Mouse (Mus musculus) CH12.LX (cell line): ENCODE results near the gene Abcb1b. TPM values are rescaled to one million over a fixed set of nuclear protein-coding genes. Genes with fewer than 3 reads are reported as not detected.
A peak's percentile ranks its signal among the peaks of the same experiment; 100 is the strongest.

ENCODE experiments used
- DNase-seq: peaks from one replicate; pipeline ENCODE4 v3.0.0-alpha.2; 2013; ENCODE audit errors: extremely low read depth
- H3K27ac ChIP-seq: 2 replicates; pipeline ENCODE4 v1.5.1; 2012; ENCODE audit warnings: low read depth, mild to moderate bottlenecking, control low read depth, moderate library complexity; ENCODE audit not compliant: insufficient read depth
- H3K27me3 ChIP-seq: replicated peaks from 2 replicates; pipeline ENCODE3; 2012; ENCODE audit warnings: inconsistent platforms
- H3K36me3 ChIP-seq, 2 experiments: replicated peaks in 1 of 2; 2 replicates each; pipeline versions ENCODE3 to v1.6.1; 2012; ENCODE audit warnings: inconsistent platforms in 1 of 2, low read length in 1 of 2, mild to moderate bottlenecking in 1 of 2, mixed read lengths in 1 of 2, moderate library complexity in 1 of 2; ENCODE audit not compliant: control insufficient read depth in 1 of 2, insufficient read depth in 1 of 2
- H3K4me1 ChIP-seq, 2 experiments: 2 replicates each; pipeline ENCODE4 v1.6.1; 2012; ENCODE audit warnings: inconsistent platforms in 1 of 2, moderate library complexity in 1 of 2; ENCODE audit not compliant: insufficient read depth in 2 of 2, control insufficient read depth in 1 of 2
- H3K4me2 ChIP-seq: 2 replicates; pipeline ENCODE4 v1.6.1; 2012; ENCODE audit warnings: low read depth, mild to moderate bottlenecking, control low read depth; ENCODE audit not compliant: poor library complexity, insufficient read depth, severe bottlenecking
- H3K4me3 ChIP-seq, 3 experiments: fragments of 150-350 bp in 1 of 3; sonication (generic) in 1 of 3; replicated peaks in 1 of 3; 2 replicates each; pipeline versions ENCODE3 to v1.5.1; 2011 to 2012; ENCODE audit warnings: low read depth in 2 of 3, low read length in 2 of 3, mild to moderate bottlenecking in 2 of 3, moderate library complexity in 2 of 3, control low read depth in 1 of 3, improper control_type of control experiment in 1 of 3, inconsistent platforms in 1 of 3, mixed read lengths in 1 of 3; ENCODE audit not compliant: poor library complexity in 1 of 3
- H3K79me2 ChIP-seq: replicated peaks from 2 replicates; pipeline ENCODE4 v1.6.1; 2012; ENCODE audit warnings: mild to moderate bottlenecking, moderate library complexity; ENCODE audit not compliant: control insufficient read depth, poor library complexity, insufficient read depth, severe bottlenecking; ENCODE audit errors: extremely low read depth
- H3K9ac ChIP-seq: 2 replicates; pipeline ENCODE4 v1.6.1; 2012; ENCODE audit warnings: low read depth, mild to moderate bottlenecking, control low read depth, moderate library complexity; ENCODE audit not compliant: insufficient read depth
- H3K9me3 ChIP-seq: replicated peaks from 2 replicates; pipeline ENCODE3; 2012; ENCODE audit warnings: low read length, inconsistent platforms, mixed read lengths
- BHLHE40 ChIP-seq: IDR thresholded peaks from 2 replicates; pipeline ENCODE4 v1.6.1; 2011; ENCODE audit warnings: mild to moderate bottlenecking, low read depth, low read length, improper control_type of control experiment
- CTCF ChIP-seq, 2 experiments: IDR thresholded peaks in 1 of 2; conservative IDR thresholded peaks in 1 of 2; 2 replicates each; pipeline ENCODE4 v1.5.1; 2011 to 2012; ENCODE audit warnings: low read depth in 2 of 2, low read length in 2 of 2, improper control_type of control experiment in 1 of 2, inconsistent platforms in 1 of 2, mild to moderate bottlenecking in 1 of 2, moderate library complexity in 1 of 2
- E2F4 ChIP-seq: IDR thresholded peaks from 2 replicates; pipeline ENCODE4 v1.6.1; 2011; ENCODE audit warnings: low read depth, low read length, improper control_type of control experiment; ENCODE audit not compliant: insufficient replicate concordance
- ELF1 ChIP-seq: IDR thresholded peaks from 2 replicates; pipeline ENCODE4 v1.6.1; 2014; ENCODE audit warnings: low read depth, mild to moderate bottlenecking, inconsistent platforms, low read length, improper control_type of control experiment
- EP300 ChIP-seq: IDR thresholded peaks from 2 replicates; pipeline ENCODE4 v1.6.1; 2011; ENCODE audit warnings: low read length, improper control_type of control experiment
- GABPA ChIP-seq: IDR thresholded peaks from 2 replicates; pipeline ENCODE4 v1.6.1; 2012; ENCODE audit warnings: low read depth, low read length, improper control_type of control experiment, inconsistent platforms; ENCODE audit not compliant: insufficient replicate concordance
- IRF4 ChIP-seq: IDR thresholded peaks from 2 replicates; pipeline ENCODE4 v1.6.1; 2014; ENCODE audit warnings: low read depth, mild to moderate bottlenecking, inconsistent platforms, low read length, improper control_type of control experiment
- MAFK ChIP-seq: IDR thresholded peaks from 2 replicates; pipeline ENCODE4 v1.6.1; 2011; ENCODE audit warnings: low read length, improper control_type of control experiment; ENCODE audit not compliant: insufficient replicate concordance
- MXI1 ChIP-seq: IDR thresholded peaks from 2 replicates; pipeline ENCODE4 v1.6.1; 2011; ENCODE audit warnings: mild to moderate bottlenecking, low read depth, low read length, improper control_type of control experiment
- NELFE ChIP-seq: IDR thresholded peaks from 2 replicates; pipeline ENCODE4 v1.6.1; 2011; ENCODE audit warnings: low read depth, low read length, improper control_type of control experiment
- PAX5 ChIP-seq: IDR thresholded peaks from 2 replicates; pipeline ENCODE4 v1.6.1; 2012; ENCODE audit warnings: low read length, inconsistent platforms, mixed read lengths
- RAD21 ChIP-seq: IDR thresholded peaks from 2 replicates; pipeline ENCODE4 v1.6.1; 2011; ENCODE audit warnings: low read depth, mild to moderate bottlenecking, low read length, improper control_type of control experiment, moderate library complexity
- RCOR1 ChIP-seq: conservative IDR thresholded peaks from 2 replicates; pipeline ENCODE4 v1.6.1; 2012; ENCODE audit warnings: low read depth, mild to moderate bottlenecking, inconsistent platforms, low read length, improper control_type of control experiment
- SIN3A ChIP-seq: IDR thresholded peaks from 2 replicates; pipeline ENCODE4 v1.6.1; 2012; ENCODE audit warnings: low read length, improper control_type of control experiment, inconsistent platforms
- TBP ChIP-seq: conservative IDR thresholded peaks from 2 replicates; pipeline ENCODE4 v1.6.1; 2011; ENCODE audit warnings: low read depth, low read length, improper control_type of control experiment
- TCF12 ChIP-seq: IDR thresholded peaks from 2 replicates; pipeline ENCODE4 v1.6.1; 2014; ENCODE audit warnings: low read depth, mild to moderate bottlenecking, inconsistent platforms, low read length, improper control_type of control experiment
- UBTF ChIP-seq: IDR thresholded peaks from 2 replicates; pipeline ENCODE4 v1.6.1; 2012; ENCODE audit warnings: low read depth, mild to moderate bottlenecking, inconsistent platforms, low read length, improper control_type of control experiment, moderate library complexity
- USF2 ChIP-seq: conservative IDR thresholded peaks from 2 replicates; pipeline ENCODE4 v1.6.1; 2011; ENCODE audit warnings: low read depth, low read length, improper control_type of control experiment
- ZNF384 ChIP-seq: IDR thresholded peaks from 2 replicates; pipeline ENCODE4 v1.6.1; 2012; ENCODE audit warnings: low read depth, low read length, improper control_type of control experiment, inconsistent platforms
- dilution Hi-C: fragments of 300-500 bp; cut with MboI; formaldehyde crosslinking; loops from 2 replicates; pipeline ENCODE4 v1.14.3; 2020; ENCODE audit warnings: low sequenced_read_pairs; ENCODE audit not compliant: extremely low pct_unique_long_range_greater_than_20kb, extremely low pct_ligation_motif_present
- in situ Hi-C: fragments of 300-500 bp; cut with MboI; formaldehyde crosslinking; loops from 3 replicates; pipeline ENCODE4 v1.14.3; 2019; ENCODE audit warnings: low sequenced_read_pairs, low pct_ligation_motif_present, low pct_unique_long_range_greater_than_20kb, mixed read lengths
- polyA plus RNA-seq: library from polyadenylated mRNA; unstranded; fragments of >175 nt; gene quantifications from 2 replicates; pipeline ENCODE4 v1.2.1, GENCODE M21; 2012; ENCODE audit warnings: low read depth; ENCODE audit not compliant: insufficient read length
- total RNA-seq, 2 experiments: library from RNA; depleted of rRNA; stranded (reverse); fragments of 300-350 nt in 1 of 2; fragments of >200 nt in 1 of 2; gene quantifications; 2 replicates each; pipeline ENCODE4 v1.2.3; 2012 to 2014

Gene Abcb1b
- total and polyA plus RNA-seq, 3 experiments: 1.2 to 14.2 (median 1.8) TPM

DNA sequence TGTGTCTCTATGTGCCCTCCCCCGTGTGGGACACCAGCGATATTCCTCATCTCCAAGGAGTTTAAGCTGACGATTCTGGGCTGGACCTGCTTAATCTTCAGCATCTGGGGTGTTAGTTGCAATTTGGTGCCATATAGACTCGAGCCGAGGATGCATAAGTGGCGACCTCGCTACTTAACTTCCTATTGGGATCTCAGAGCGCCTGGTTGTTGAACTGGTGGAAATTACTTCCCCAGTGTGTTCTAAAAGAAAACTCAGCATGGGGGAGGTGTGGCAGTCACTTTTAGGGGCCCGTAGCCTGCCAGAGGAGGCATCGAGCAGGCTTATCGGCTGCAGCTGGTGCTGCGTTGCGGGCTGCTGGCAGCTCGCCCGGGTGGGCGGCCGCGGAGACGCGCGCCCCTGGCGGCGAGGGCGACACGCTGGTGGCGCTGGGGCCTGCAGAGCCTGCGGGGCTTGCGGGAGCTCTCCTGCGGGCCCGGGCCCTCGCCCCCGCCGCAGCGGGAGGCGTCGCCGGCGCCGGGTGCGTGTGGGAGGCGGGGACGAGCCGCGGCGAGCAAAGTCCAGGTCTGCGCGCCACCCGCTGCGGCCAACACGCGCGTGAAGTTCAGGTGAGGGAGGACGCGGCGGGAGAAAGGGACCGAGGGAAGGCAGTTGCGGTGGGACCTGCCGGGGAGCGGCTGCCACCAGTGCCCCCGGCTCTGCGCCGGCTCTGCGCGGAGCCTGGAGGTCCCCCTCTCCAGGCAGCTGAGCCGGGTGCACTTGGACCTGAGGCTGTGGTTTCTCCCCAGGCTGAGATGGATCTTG lies 95.6 kb downstream of the Abcb1b start, which contains the start of gene Abcb4:
Abcb4 (plus strand) TSS at position 418 of the 804 bp plus-strand sequence.
- H3K36me3 ChIP-seq: no peaks in the 10 kb centered on the region
- dilution Hi-C loops: no loop called here
- H3K4me1 ChIP-seq: peaks cover 0 to 12% of the 10 kb centered on the region in 2 experiments; a peak in 1 of 4 replicates
- peak within 1 kb of the TSS in 2 of 3 experiments; percentile 44 to 52 for H3K4me3 ChIP-seq
- TF ChIP-seq TCF12 (0 out of 2 replicates have a peak, but pooled peaks have one; percentile 6), CTCF (conservative IDR thresholded peaks at IDR 0.05 in 1 of 2, IDR thresholded peaks at IDR 0.05 in 1 of 2; ENCODE audit: low read depth in 2 of 2, low read length in 2 of 2) (peak in 1 of 2 experiments; percentile 43; a peak in 2 of 4 replicates), ZNF384 (no peak)
- no peak for DNase-seq
- no peaks in the 10 kb centered on the region for H3K9me3 ChIP-seq
- no peaks in the 10 kb centered on the region for H3K79me2 ChIP-seq
- no peaks in the 10 kb centered on the region for H3K27me3 ChIP-seq
- H3K9ac ChIP-seq: no peak within 1 kb of the TSS; the same call in 1 of the 2 replicates
- no peak within 1 kb of the TSS for H3K27ac ChIP-seq
- in situ Hi-C loops: no loop called here
- H3K4me2 ChIP-seq: peak within 1 kb of the TSS; percentile 50

DNA sequence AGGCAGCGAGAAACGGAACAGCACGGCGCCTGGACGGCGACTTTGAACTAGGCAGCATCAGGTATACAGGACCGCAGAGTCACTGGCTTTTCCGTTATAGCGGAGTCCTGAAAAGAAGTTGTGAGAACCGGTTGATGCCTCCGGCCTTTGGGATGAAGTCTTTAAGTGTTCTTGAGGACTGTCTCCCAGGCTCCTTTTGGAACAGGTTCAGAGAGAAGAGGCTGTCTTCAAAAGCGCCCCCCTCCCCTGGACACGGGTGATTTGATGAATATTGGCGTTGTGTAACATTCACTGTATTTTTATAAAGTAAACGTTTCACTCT lies 96.1 kb downstream of the Abcb1b start:
- dilution Hi-C loops: no loop called here
- peak overlapping the region; percentile 50 for H3K4me2 ChIP-seq
- TF ChIP-seq E2F4 (no peak), USF2 (no peak), TBP (no peak), RAD21 (no peak), TCF12 (no peak), MAFK (no peak)
- H3K27ac ChIP-seq: no peak overlapping the region
- no peaks in the 10 kb centered on the region for H3K9me3 ChIP-seq
- no peak for DNase-seq
- peak overlapping the region in 2 of 3 experiments; percentile 44 to 52 for H3K4me3 ChIP-seq
- no peak overlapping the region for H3K9ac ChIP-seq
- H3K36me3 ChIP-seq: no peaks in the 10 kb centered on the region
- in situ Hi-C loops: no loop called here
- H3K4me1 ChIP-seq: peaks cover 0 to 12% of the 10 kb centered on the region in 2 experiments; a peak in 1 of 4 replicates
- no peaks in the 10 kb centered on the region for H3K27me3 ChIP-seq
- no peaks in the 10 kb centered on the region for H3K79me2 ChIP-seq

DNA sequence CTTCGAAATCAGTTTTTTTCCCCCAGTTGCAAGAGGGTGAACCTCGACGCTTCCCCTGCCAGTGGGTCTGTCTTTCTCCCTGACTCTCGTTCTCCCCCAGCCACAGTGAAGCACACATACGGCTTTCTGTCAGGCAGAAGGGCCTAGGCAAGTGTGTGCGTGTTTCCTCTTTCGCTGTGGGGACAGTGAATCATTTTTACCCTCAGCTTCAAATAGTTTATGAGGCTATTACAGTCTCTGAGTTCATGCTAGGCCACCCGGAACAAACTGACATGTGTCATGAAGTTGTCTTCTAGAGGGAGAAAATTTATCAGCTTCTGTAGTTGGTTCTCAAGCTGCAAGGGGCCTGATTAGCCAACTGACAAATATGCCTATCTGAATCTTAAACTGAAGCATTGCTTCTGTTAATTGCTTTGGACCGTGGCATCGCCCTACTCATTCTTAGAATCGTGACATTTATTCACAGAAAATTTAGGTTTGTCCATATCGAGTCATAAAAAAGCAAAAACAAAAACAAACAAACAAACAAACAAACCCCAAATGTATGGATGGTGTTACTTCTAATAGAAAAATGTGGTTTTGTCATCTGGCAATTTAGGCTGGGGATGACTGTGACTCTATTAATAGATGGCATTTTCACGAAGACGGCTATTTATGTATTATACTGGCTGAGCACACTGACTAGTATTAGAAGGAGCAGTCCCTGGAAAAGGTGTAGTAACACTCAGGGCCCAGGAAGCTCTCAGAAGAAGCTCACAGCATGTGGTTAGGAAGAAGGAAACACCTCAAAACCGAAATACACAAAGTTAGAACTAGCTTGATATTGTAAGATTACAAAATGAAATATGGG lies 96.9 kb downstream of the Abcb1b start:
- Histone ChIP-seq H3K4me3 (no peak overlapping the region), H3K79me2 (no peaks in the 10 kb centered on the region), H3K27ac (no peak overlapping the region), H3K9me3 (no peaks in the 10 kb centered on the region), H3K9ac (no peak overlapping the region), H3K27me3 (no peaks in the 10 kb centered on the region), H3K4me2 (peak overlapping the region; percentile 50; the same call in 1 of the 2 replicates), H3K4me1 (peaks cover 0 to 12% of the 10 kb centered on the region in 2 experiments; a peak in 1 of 4 replicates), H3K36me3 (no peaks in the 10 kb centered on the region)
- DNase-seq: peak; percentile 36
- dilution Hi-C loops (no loop called here), in situ Hi-C loops (no loop called here)
- TF ChIP-seq E2F4 (no peak), PAX5 (no peak), RCOR1 (no peak), UBTF (no peak), USF2 (no peak), ZNF384 (no peak), EP300 (no peak), BHLHE40 (no peak), NELFE (no peak), TBP (no peak), MXI1 (no peak), SIN3A (no peak), TCF12 (no peak), IRF4 (no peak), GABPA (no peak), ELF1 (no peak)
